Mouse (Mus musculus): ENCODE measurements around the gene Runx2.

- TF ChIP-seq CTCF (IDR thresholded peaks at IDR 0.05; ENCODE audit: low read depth, low read length) = no peak
- no peak for TF ChIP-seq POLR2A (IDR thresholded peaks at IDR 0.05; ENCODE audit: borderline replicate concordance, low read depth, low read length)
Measured at GRCm38 (mm10) chr17:44564611-44565198, 249.9 kb downstream of the Runx2 start.

All from bone marrow macrophage, adult 2 months (primary cell).